Mouse (Mus musculus) heart, adult 2 months (tissue): ENCODE measurements at regions not wholly inside any gene's neighbourhood (a gene's known extent, or its start where the extent isn't known, plus 50 kb on each side); places are given as distances from the start of the nearest gene placed in this dataset.

Experiments used
- DNase-seq, 2 experiments: peaks; one replicate each; pipeline ENCODE4 v3.0.0; 2021
- H3K27ac ChIP-seq: fragments of 200-600 bp; 2 replicates; pipeline ENCODE4 v1.8.1; 2022
- H3K27me3 ChIP-seq: fragments of 200-500 bp; 2 replicates; pipeline ENCODE4 v1.6.1; 2012; ENCODE audit warnings: mild to moderate bottlenecking, low read length, inconsistent platforms, mixed read lengths; ENCODE audit not compliant: control insufficient read depth, insufficient read depth
- H3K36me3 ChIP-seq: fragments of 200-500 bp; 2 replicates; pipeline ENCODE4 v1.6.1; 2012; ENCODE audit warnings: low read length, inconsistent platforms; ENCODE audit not compliant: control insufficient read depth, insufficient read depth
- H3K4me1 ChIP-seq: fragments of 200-500 bp; 2 replicates; pipeline ENCODE4 v1.6.1; 2011; ENCODE audit warnings: low read length; ENCODE audit not compliant: control insufficient read depth, insufficient read depth
- H3K4me3 ChIP-seq: fragments of 200-600 bp; 2 replicates; pipeline ENCODE4 v1.8.1; 2022
- H3K79me2 ChIP-seq: fragments of 200-500 bp; replicated peaks from 2 replicates; pipeline ENCODE4 v1.6.1; 2012; ENCODE audit warnings: mild to moderate bottlenecking, inconsistent platforms, low read length, moderate library complexity, mixed read lengths; ENCODE audit not compliant: control insufficient read depth, insufficient read depth
- H3K9ac ChIP-seq: fragments of 200-500 bp; 2 replicates; pipeline ENCODE4 v1.6.1; 2012; ENCODE audit warnings: low read depth, mild to moderate bottlenecking, control low read depth, inconsistent platforms, low read length, mixed read lengths
- CTCF ChIP-seq: fragments of 200-600 bp; IDR thresholded peaks from 2 replicates; pipeline ENCODE4 v1.8.1; 2022; ENCODE audit warnings: antibody characterized with exemption, mild to moderate bottlenecking, moderate library complexity
- EP300 ChIP-seq: fragments of 200-500 bp; IDR thresholded peaks from 2 replicates; pipeline ENCODE4 v1.6.1; 2011; ENCODE audit warnings: low read depth, low read length, control low read depth; ENCODE audit not compliant: insufficient read depth
- POLR2A ChIP-seq: fragments of 200-500 bp; IDR thresholded peaks from 2 replicates; pipeline ENCODE4 v1.6.1; 2011; ENCODE audit warnings: mild to moderate bottlenecking, low read depth, low read length, control low read depth; ENCODE audit not compliant: insufficient read depth
- WGBS: fragments of 180-500 bp; shearing (Covaris S2); methylation state at CpG from one replicate; pipeline ENCODE4 v1.1.7; 2018; 5-methylcytosine and 5-hydroxymethylcytosine counted together
- intact Hi-C: fragments of 180-260 bp; cut with DNase I; formaldehyde crosslinking; loops from one replicate; pipeline ENCODE4 v1.15.1; 2025

DNA sequence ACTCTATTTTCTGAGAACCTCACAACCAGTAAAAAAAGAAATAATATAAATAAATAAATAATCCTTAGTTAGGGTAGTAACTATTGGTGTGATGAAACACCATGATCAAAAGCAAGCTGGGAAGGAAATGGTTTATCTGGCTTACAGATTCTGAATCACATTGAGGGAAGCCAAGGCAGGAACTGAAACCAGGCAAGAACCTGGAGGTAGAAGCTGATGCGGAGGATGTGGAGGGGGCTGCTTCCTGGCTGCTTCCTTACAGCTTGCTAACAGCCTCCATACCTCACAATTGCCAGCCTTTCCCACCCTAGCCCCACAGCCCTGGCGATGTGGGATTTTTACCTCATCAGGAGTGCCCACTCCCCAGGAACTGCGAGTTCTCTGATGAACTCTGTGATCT, 190.4 kb downstream of the Shq1 start:
- intact Hi-C loops, result no loop called here

DNA sequence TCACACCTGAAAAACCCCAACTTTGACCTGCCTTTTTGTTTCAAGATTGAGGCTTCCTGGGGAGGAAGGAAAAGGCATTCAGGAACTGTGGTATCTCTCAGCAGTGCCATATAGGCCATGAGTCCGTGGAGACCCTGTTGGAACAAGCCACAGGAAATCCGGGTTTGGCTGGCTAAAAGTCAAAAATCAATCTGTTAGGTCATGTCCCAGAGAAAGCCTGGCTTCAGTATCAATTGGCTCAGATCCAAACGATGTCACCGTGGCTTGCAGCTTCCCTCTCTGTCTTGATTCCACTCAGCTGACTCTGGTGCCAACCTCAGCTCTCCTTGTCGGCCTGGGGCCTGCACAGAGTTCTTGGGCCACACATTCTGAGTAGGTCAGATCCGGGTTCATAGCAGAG, 191.1 kb downstream of the Shq1 start:
- Histone ChIP-seq H3K27ac (no peak overlapping the region), H3K9ac (no peak overlapping the region), H3K36me3 (no peaks in the 10 kb centered on the region), H3K79me2 (no peaks in the 10 kb centered on the region), H3K27me3 (peaks cover 2% of the 10 kb centered on the region; the same call in 1 of the 2 replicates), H3K4me1 (peaks cover 13% of the 10 kb centered on the region), H3K4me3 (no peak overlapping the region)
- TF ChIP-seq CTCF (no peak), EP300 (no peak), POLR2A (no peak)
- no peak for DNase-seq
- WGBS, result 16% methylated on average over 6 of the region's 6 CpGs
- intact Hi-C loops, result no loop called here

More for the DNA sequence above, 190.4 kb downstream of the Shq1 start:
- Histone ChIP-seq H3K9ac (no peak overlapping the region), H3K4me3 (no peak overlapping the region), H3K79me2 (no peaks in the 10 kb centered on the region), H3K27ac (no peak overlapping the region), H3K27me3 (peaks cover 2% of the 10 kb centered on the region; the same call in 1 of the 2 replicates), H3K36me3 (no peaks in the 10 kb centered on the region), H3K4me1 (peaks cover 13% of the 10 kb centered on the region)
- TF ChIP-seq POLR2A (no peak), EP300 (no peak), CTCF (no peak)
- WGBS, result 65% methylated on average over 3 of the region's 3 CpGs
- no peak for DNase-seq

DNA sequence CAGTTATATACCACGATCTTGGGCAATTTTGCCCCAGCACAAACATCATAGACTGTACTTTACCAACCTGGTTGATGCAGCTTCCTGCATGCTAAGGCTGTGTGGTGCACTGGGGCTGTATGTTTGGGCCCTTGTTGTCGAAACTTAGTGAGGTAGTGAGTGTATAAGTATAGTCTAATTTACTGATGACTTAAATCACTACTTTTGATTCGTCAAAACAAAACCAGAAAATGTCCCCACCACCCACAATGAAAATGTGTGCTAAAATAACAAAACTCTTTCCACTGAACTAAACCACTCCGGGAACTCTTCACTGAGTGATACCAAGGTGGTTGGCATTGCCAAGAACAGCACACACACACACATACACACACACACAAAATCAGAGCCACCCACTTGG, 191.5 kb downstream of the Shq1 start:
- Histone ChIP-seq H3K27ac (no peak overlapping the region), H3K36me3 (no peaks in the 10 kb centered on the region), H3K9ac (no peak overlapping the region), H3K4me3 (no peak overlapping the region), H3K4me1 (peaks cover 13% of the 10 kb centered on the region), H3K79me2 (no peaks in the 10 kb centered on the region), H3K27me3 (peaks cover 2% of the 10 kb centered on the region; the same call in 1 of the 2 replicates)
- DNase-seq, result no peak
- TF ChIP-seq POLR2A (no peak), CTCF (no peak)
- 72% methylated on average over 4 of the region's 4 CpGs for WGBS
- intact Hi-C loops, result no loop called here

DNA sequence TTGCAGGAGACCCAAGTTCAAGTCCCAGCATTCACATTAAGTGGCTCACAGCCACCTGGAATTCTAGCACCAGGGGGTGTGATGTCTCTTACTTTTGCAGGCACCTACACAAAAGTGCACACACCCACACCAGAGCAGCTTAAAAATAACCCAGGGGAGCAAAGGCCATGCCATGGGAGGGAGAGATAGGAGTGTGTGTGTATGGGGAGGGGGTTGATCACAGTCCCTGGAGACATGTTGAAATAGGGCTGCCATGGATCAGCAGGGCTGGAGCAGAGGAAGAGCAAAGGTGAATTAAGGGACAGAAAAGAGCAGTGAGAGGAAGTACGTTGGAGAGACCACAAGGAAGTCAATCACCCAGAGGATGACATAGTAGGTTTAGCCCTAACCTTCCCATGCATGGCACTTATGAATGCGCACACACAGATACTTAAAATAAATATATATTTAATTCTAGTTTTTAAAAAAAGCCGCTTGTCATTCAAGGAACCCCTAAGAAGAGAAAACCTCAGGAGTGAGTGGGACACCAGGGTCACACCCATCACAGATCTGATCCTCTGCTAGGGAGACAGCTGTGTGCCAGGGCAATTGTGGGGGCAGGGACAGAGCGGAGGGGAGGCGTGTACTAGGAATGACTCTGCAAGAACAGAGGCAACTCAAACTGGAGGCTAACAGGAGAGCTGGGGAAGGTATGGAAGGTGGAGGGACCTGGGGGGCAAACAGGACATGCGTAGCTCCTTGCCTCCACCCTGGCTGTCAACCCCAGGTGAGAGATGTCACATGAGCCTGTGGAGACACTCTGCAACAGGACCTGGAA, 189.5 kb upstream of the Rybp start:
- no peaks in the 10 kb centered on the region for H3K79me2 ChIP-seq
- no peak for DNase-seq
- peaks cover 2% of the 10 kb centered on the region; the same call in 1 of the 2 replicates for H3K27me3 ChIP-seq
- H3K4me1 ChIP-seq, result peaks cover 7% of the 10 kb centered on the region
- H3K27ac ChIP-seq, result no peak overlapping the region
- 91% methylated on average over 6 of the region's 6 CpGs for WGBS
- intact Hi-C loops, result no loop called here
- H3K4me3 ChIP-seq, result no peak overlapping the region
- H3K9ac ChIP-seq, result no peak overlapping the region
- TF ChIP-seq POLR2A (no peak), CTCF (no peak), EP300 (no peak)
- H3K36me3 ChIP-seq, result no peaks in the 10 kb centered on the region

DNA sequence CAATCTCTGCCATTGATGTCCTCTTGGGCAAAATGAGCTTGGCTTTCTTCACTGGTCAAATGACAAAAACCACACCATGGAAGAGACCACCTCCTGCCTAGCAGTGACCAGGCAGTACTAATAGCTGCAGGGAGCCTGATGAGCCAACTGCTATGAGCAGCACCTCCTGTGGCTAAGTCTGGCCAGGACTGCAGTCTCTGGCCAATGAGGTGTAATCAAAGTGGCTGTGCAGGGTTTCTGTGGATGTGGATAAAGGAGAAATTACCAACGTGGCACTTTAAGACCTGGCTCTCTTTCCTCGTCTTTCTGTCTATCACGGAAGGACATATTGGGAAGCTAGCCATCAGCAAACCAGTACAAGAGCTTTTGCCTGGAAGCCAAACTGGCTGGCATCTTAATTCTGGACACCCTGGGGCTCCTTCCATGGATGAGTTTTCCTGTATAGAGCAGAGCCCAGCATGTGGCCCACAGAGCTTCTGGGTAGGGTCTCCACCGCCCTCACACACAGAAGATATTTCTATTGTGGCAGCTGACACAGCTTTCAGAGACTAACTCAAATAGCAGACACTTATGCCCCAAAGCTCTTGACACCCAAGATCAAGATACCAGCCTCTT, 188.2 kb upstream of the Rybp start:
- peaks cover 7% of the 10 kb centered on the region for H3K4me1 ChIP-seq
- H3K9ac ChIP-seq, result no peak overlapping the region
- WGBS, result 58% methylated on average over 4 of the region's 4 CpGs
- H3K36me3 ChIP-seq, result no peaks in the 10 kb centered on the region
- no peak overlapping the region for H3K27ac ChIP-seq
- H3K27me3 ChIP-seq, result peaks cover 2% of the 10 kb centered on the region; the same call in 1 of the 2 replicates
- DNase-seq, result no peak
- no peak overlapping the region for H3K4me3 ChIP-seq
- intact Hi-C loops, result no loop called here
- no peaks in the 10 kb centered on the region for H3K79me2 ChIP-seq
- TF ChIP-seq CTCF (no peak), POLR2A (no peak), EP300 (no peak)

DNA sequence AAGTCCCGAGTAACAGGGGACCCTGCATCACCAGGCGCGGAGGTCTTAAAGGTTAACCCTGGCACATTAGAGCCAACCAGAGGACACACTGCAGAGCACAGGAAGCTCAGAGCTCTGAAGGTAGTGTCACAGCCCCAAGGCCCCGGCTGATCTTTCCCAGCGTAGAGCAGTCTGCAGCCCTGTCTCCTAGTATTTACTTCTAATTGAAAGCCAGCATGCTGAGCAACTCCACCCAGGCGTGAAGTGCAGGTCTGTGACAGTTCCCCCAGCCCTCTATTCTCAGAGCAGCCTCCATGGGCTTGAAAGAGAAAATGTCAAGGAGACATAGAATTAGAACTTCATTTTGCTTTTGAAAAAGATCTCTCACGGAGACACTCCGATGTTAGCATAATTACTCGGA, 187.0 kb upstream of the Rybp start:
- H3K4me3 ChIP-seq, result no peak overlapping the region
- peaks cover 2% of the 10 kb centered on the region; the same call in 1 of the 2 replicates for H3K27me3 ChIP-seq
- H3K4me1 ChIP-seq, result peaks cover 1% of the 10 kb centered on the region; the same call in 1 of the 2 replicates
- intact Hi-C loops, result no loop called here
- TF ChIP-seq CTCF (no peak), POLR2A (no peak), EP300 (no peak)
- H3K9ac ChIP-seq, result no peak overlapping the region
- 90% methylated on average over 9 of the region's 9 CpGs for WGBS
- no peaks in the 10 kb centered on the region for H3K79me2 ChIP-seq
- H3K36me3 ChIP-seq, result no peaks in the 10 kb centered on the region
- no peak overlapping the region for H3K27ac ChIP-seq
- DNase-seq, result no peak
